ENCODE assay signal across 16 mouse cellular contexts in genomic region chr13:32993894-32994242, GRCm38 (mm10). TPM values are rescaled to one million over a fixed set of nuclear protein-coding genes. Genes with fewer than 3 reads are reported as not detected.
DNase-seq lines count a peak whose midpoint lies in the region; ATAC-seq lines count a peak whose summit lies in the region.
"Had no signal": no experiment of that assay in that cellular context is flagged by ENCODE, and none has a peak within 500 bp of the region (broad histone marks: within the 10 kb centered on the region; RNA-seq: fewer than 3 reads in every experiment).

No protein-coding gene starts in this region.

- ATAC-seq in heart, embryonic 15.5 days (replicated peaks; ENCODE audit: insufficient number of reproducible peaks, insufficient read depth, low FRiP score, low read depth): no peak
- peak; percentile 5; the same call in 1 of the 2 replicates for ATAC-seq in lung, embryonic 15.5 days (ENCODE audit: borderline replicate concordance, extremely low read depth, low FRiP score, low TSS enrichment)
- ATAC-seq in intestine, embryonic 16.5 days: 0 out of 2 replicates have a peak, but pooled peaks have one; percentile 26
- ATAC-seq in liver, embryonic 16.5 days (ENCODE audit: low read depth): peak; percentile 10; the same call in 1 of the 2 replicates

- no peaks in the 10 kb centered on the region for H3K36me3 ChIP-seq in heart, embryonic 15.5 days
- H3K36me3 ChIP-seq in lung, embryonic 15.5 days: no peaks in the 10 kb centered on the region
- H3K36me3 ChIP-seq in intestine, embryonic 16.5 days (ENCODE audit: control insufficient read depth, insufficient read depth, low read length): no peaks in the 10 kb centered on the region
- no peaks in the 10 kb centered on the region for H3K36me3 ChIP-seq in liver, embryonic 16.5 days (ENCODE audit: control insufficient read depth, insufficient read depth)
- H3K36me3 ChIP-seq: hindbrain, embryonic 15.5 days had no signal

- no peaks in the 10 kb centered on the region for H3K9me3 ChIP-seq in heart, embryonic 15.5 days (replicated peaks)
- no peaks in the 10 kb centered on the region for H3K9me3 ChIP-seq in lung, embryonic 15.5 days
- no peaks in the 10 kb centered on the region for H3K9me3 ChIP-seq in intestine, embryonic 16.5 days (ENCODE audit: control insufficient read depth, low read length)
- H3K9me3 ChIP-seq in liver, embryonic 16.5 days (replicated peaks; ENCODE audit: control insufficient read depth, low read length): no peaks in the 10 kb centered on the region
- H3K9me3 ChIP-seq: hindbrain, embryonic 15.5 days had no signal

- no peaks in the 10 kb centered on the region for H3K27me3 ChIP-seq in heart, embryonic 15.5 days
- H3K27me3 ChIP-seq in lung, embryonic 15.5 days: no peaks in the 10 kb centered on the region
- no peaks in the 10 kb centered on the region for H3K27me3 ChIP-seq in intestine, embryonic 16.5 days (replicated peaks; ENCODE audit: control insufficient read depth, insufficient read depth, low read length)
- no peaks in the 10 kb centered on the region for H3K27me3 ChIP-seq in liver, embryonic 16.5 days (ENCODE audit: control insufficient read depth, insufficient read depth, low read depth, low read length)
- H3K27me3 ChIP-seq: hindbrain, embryonic 15.5 days had no signal

- no peak for DNase-seq in heart, adult 11 months
- DNase-seq in lung, postnatal 25 days (ENCODE audit: low spot score): no peak
- no peak for DNase-seq in frontal cortex, postnatal 25 days (ENCODE audit: low spot score in 2 of 2)
- DNase-seq: cerebellum, adult 9-10 months; gastrocnemius, postnatal 25 days; heart, postnatal 10 days; left cerebral cortex, postnatal 4 days; lung, adult 2 months; right cerebral cortex, adult 18-20 months had no signal

- peaks cover 7% of the 10 kb centered on the region for H3K4me1 ChIP-seq in heart, embryonic 15.5 days (replicated peaks)
- peaks cover 6% of the 10 kb centered on the region; the same call in 1 of the 2 replicates for H3K4me1 ChIP-seq in lung, embryonic 15.5 days
- 0 out of 2 replicates have a peak, but pooled peaks cover 5% of the 10 kb centered on the region for H3K4me1 ChIP-seq in intestine, embryonic 16.5 days (ENCODE audit: control insufficient read depth, insufficient read depth, low read length)
- peaks cover 24% of the 10 kb centered on the region for H3K4me1 ChIP-seq in liver, embryonic 16.5 days (ENCODE audit: control insufficient read depth, low read depth, low read length)
- H3K4me1 ChIP-seq: hindbrain, embryonic 15.5 days had no signal

- H3K27ac ChIP-seq in heart, embryonic 15.5 days: peak overlapping the region; percentile 35
- peak overlapping the region; percentile 44; the same call in 1 of the 2 replicates for H3K27ac ChIP-seq in lung, embryonic 15.5 days
- no peak overlapping the region for H3K27ac ChIP-seq in intestine, embryonic 16.5 days (ENCODE audit: low read length)
- peak overlapping the region; percentile 97 for H3K27ac ChIP-seq in liver, embryonic 16.5 days (ENCODE audit: low read length)
- H3K27ac ChIP-seq: hindbrain, embryonic 15.5 days had no signal

- no peak overlapping the region for H3K4me3 ChIP-seq in heart, embryonic 15.5 days
- no peak overlapping the region for H3K4me3 ChIP-seq in lung, embryonic 15.5 days
- no peak overlapping the region for H3K4me3 ChIP-seq in intestine, embryonic 16.5 days (ENCODE audit: low read length)
- peak overlapping the region; percentile 26 for H3K4me3 ChIP-seq in liver, embryonic 16.5 days (ENCODE audit: low read depth, low read length)
- H3K4me3 ChIP-seq: hindbrain, embryonic 15.5 days had no signal

- H3K4me2 ChIP-seq in heart, embryonic 15.5 days: no peak overlapping the region
- H3K4me2 ChIP-seq in lung, embryonic 15.5 days: no peak overlapping the region
- no peak overlapping the region for H3K4me2 ChIP-seq in intestine, embryonic 16.5 days (ENCODE audit: low read depth, low read length)
- peak overlapping the region; percentile 56 for H3K4me2 ChIP-seq in liver, embryonic 16.5 days (ENCODE audit: low read depth, low read length)
- H3K4me2 ChIP-seq: hindbrain, embryonic 15.5 days had no signal

- 73% methylated on average over 2 of the region's 2 CpGs for WGBS in heart, embryonic 15.5 days
- 71% methylated on average over 2 of the region's 2 CpGs for WGBS in lung, embryonic 15.5 days
- WGBS in intestine, embryonic 16.5 days: 61% methylated on average over 2 of the region's 2 CpGs
- WGBS in liver, embryonic 16.5 days (ENCODE audit: insufficient replicate concordance): 27% methylated on average over 2 of the region's 2 CpGs

- H3K9ac ChIP-seq in heart, embryonic 15.5 days: no peak overlapping the region
- no peak overlapping the region for H3K9ac ChIP-seq in lung, embryonic 15.5 days
- no peak overlapping the region for H3K9ac ChIP-seq in intestine, embryonic 16.5 days (ENCODE audit: low read depth, low read length)
- peak overlapping the region; percentile 45 for H3K9ac ChIP-seq in liver, embryonic 16.5 days (ENCODE audit: low read depth, low read length)
- H3K9ac ChIP-seq: hindbrain, embryonic 15.5 days had no signal

RNA-seq across cellular contexts. Expression of gene Serpinb9, which starts 9.2 kb away (rescaled TPM):
- 8.3 and 9.1 TPM in 2 replicates for polyA plus RNA-seq in heart, embryonic 15.5 days (2015; fragmentation: Nextera tagmentation; extraction: Ambion mirVana)
- polyA plus RNA-seq in lung, embryonic 15.5 days (2015; fragmentation: Nextera tagmentation; extraction: Ambion mirVana): 32.3 and 36.3 TPM in 2 replicates
- polyA plus RNA-seq in intestine, embryonic 16.5 days (2015; fragmentation: Nextera tagmentation; extraction: Ambion mirVana): 7.3 and 7.4 TPM in 2 replicates
- 1.9 and 2.0 TPM in 2 replicates for polyA plus RNA-seq in liver, embryonic 16.5 days (2015; fragmentation: Nextera tagmentation; extraction: Ambion mirVana)

RNA-seq across cellular contexts. Expression of gene Serpinb6b, which starts 28.9 kb away (rescaled TPM):
- polyA plus RNA-seq in heart, embryonic 15.5 days (2015; fragmentation: Nextera tagmentation; extraction: Ambion mirVana): 20.0 and 20.6 TPM in 2 replicates
- 34.5 and 34.6 TPM in 2 replicates for polyA plus RNA-seq in lung, embryonic 15.5 days (2015; fragmentation: Nextera tagmentation; extraction: Ambion mirVana)
- polyA plus RNA-seq in intestine, embryonic 16.5 days (2015; fragmentation: Nextera tagmentation; extraction: Ambion mirVana): 3.7 TPM in 2 replicates
- polyA plus RNA-seq in liver, embryonic 16.5 days (2015; fragmentation: Nextera tagmentation; extraction: Ambion mirVana): 4.4 and 4.7 TPM in 2 replicates

RNA-seq across cellular contexts. Expression of gene Serpinb9b, which starts 33.3 kb away (rescaled TPM):
- polyA plus RNA-seq in heart, embryonic 15.5 days (2015; fragmentation: Nextera tagmentation; extraction: Ambion mirVana): 0.33 and 0.52 TPM in 2 replicates
- 0.15 and 0.19 TPM in 2 replicates for polyA plus RNA-seq in lung, embryonic 15.5 days (2015; fragmentation: Nextera tagmentation; extraction: Ambion mirVana)
- polyA plus RNA-seq in intestine, embryonic 16.5 days (2015; fragmentation: Nextera tagmentation; extraction: Ambion mirVana): 0.16 and 0.32 TPM in 2 replicates
- 0.05 TPM in 1 of 2 replicates, not detected in the other for polyA plus RNA-seq in liver, embryonic 16.5 days (2015; fragmentation: Nextera tagmentation; extraction: Ambion mirVana)
- polyA plus RNA-seq: small intestine, adult 2 months; stomach, embryonic 14.5 days had no signal
